Mouse (Mus musculus) neural tube, embryonic 14.5 days (tissue): ENCODE data around the gene Lipn. TPM values are rescaled to one million over a fixed set of nuclear protein-coding genes. Genes with fewer than 3 reads are reported as not detected.

Experiments used
- ATAC-seq: fragments of 200-750 bp; cut with Nextera tagmentation; 2 replicates; pipeline ENCODE4 v1.8.0; 2017; ENCODE audit warnings: low read depth, mild to moderate bottlenecking, moderate TSS enrichment, moderate library complexity
- H3K27ac ChIP-seq: fragments of 300-500 bp; sonication (generic); 2 replicates; pipeline ENCODE4 v1.5.1; 2014; ENCODE audit warnings: low read depth, mild to moderate bottlenecking, control low read depth, low read length, moderate library complexity, mixed read lengths
- H3K27me3 ChIP-seq: fragments of 300-500 bp; sonication (generic); 2 replicates; pipeline ENCODE4 v1.6.1; 2014; ENCODE audit warnings: low read length; ENCODE audit not compliant: control insufficient read depth, insufficient read depth
- H3K36me3 ChIP-seq: fragments of 300-500 bp; sonication (generic); 2 replicates; pipeline ENCODE4 v1.6.1; 2014; ENCODE audit warnings: low read length, mixed read lengths; ENCODE audit not compliant: control insufficient read depth, insufficient read depth
- H3K4me1 ChIP-seq: fragments of 300-500 bp; sonication (generic); 2 replicates; pipeline ENCODE4 v1.6.1; 2014; ENCODE audit warnings: low read length; ENCODE audit not compliant: control insufficient read depth, insufficient read depth
- H3K4me2 ChIP-seq: fragments of 300-500 bp; sonication (generic); 2 replicates; pipeline ENCODE4 v1.6.1; 2014; ENCODE audit warnings: mild to moderate bottlenecking, low read depth, low read length, control low read depth
- H3K4me3 ChIP-seq: fragments of 300-500 bp; sonication (generic); 2 replicates; pipeline ENCODE4 v1.5.1; 2014; ENCODE audit warnings: low read depth, low read length, control low read depth, mixed read lengths
- H3K9ac ChIP-seq: fragments of 300-500 bp; sonication (generic); replicated peaks from 2 replicates; pipeline ENCODE4 v1.6.1; 2014; ENCODE audit warnings: low read depth, mild to moderate bottlenecking, control low read depth, low read length, mixed read lengths
- H3K9me3 ChIP-seq: fragments of 300-500 bp; sonication (generic); 2 replicates; pipeline ENCODE4 v1.6.1; 2016; ENCODE audit warnings: low read length; ENCODE audit not compliant: control insufficient read depth
- WGBS: fragments of 180-500 bp; shearing (Covaris S2); extraction: QIAGEN DNeasy Blood & Tissue Kit; methylation state at CpG from one replicate; pipeline ENCODE4 v1.1.7; 2014; 5-methylcytosine and 5-hydroxymethylcytosine counted together
- microRNA-seq: library from miRNA; unstranded; fragments of <30 nt; microRNA quantifications from one replicate; pipeline ENCODE4, GENCODE M21; 2016
- polyA plus RNA-seq: library from polyadenylated mRNA; unstranded; fragments of >200 nt; fragmentation: Nextera tagmentation; extraction: Ambion mirVana; gene quantifications from 2 replicates; pipeline ENCODE4 v1.2.1, GENCODE M21; 2014

Gene Lipn
- polyA plus RNA-seq, 1 experiment from 2014 or later: not detected

- Histone ChIP-seq H3K4me1 (no peaks in the 10 kb centered on the region), H3K36me3 (no peaks in the 10 kb centered on the region), H3K9ac (no peak overlapping the region), H3K9me3 (no peaks in the 10 kb centered on the region), H3K27ac (no peak overlapping the region), H3K4me2 (no peak overlapping the region), H3K4me3 (no peak overlapping the region), H3K27me3 (no peaks in the 10 kb centered on the region)
- WGBS: 90% methylated on average over 4 of the region's 4 CpGs
- ATAC-seq: no peak
These were observed 52.5 kb downstream of the Lipn start for GRCm38 (mm10) chr19:34119653-34120052.

GRCm38 (mm10) chr19:34120107-34120731, 53.1 kb downstream of the Lipn start:
- H3K4me1 ChIP-seq: no peaks in the 10 kb centered on the region
- H3K27me3 ChIP-seq: no peaks in the 10 kb centered on the region
- WGBS: 79% methylated on average over 3 of the region's 3 CpGs
- H3K4me2 ChIP-seq: no peak overlapping the region
- no peak overlapping the region for H3K4me3 ChIP-seq
- no peaks in the 10 kb centered on the region for H3K9me3 ChIP-seq
- no peak overlapping the region for H3K9ac ChIP-seq
- no peaks in the 10 kb centered on the region for H3K36me3 ChIP-seq
- no peak overlapping the region for H3K27ac ChIP-seq
- ATAC-seq: no peak

Small RNAs within 50 kb of the gene (microRNA-seq; reads per million reads assigned to microRNA genes)
- not detected for gene Gm23334

Other genes with a start within 250 kb of the Lipn start
- not detected in 2 replicates for gene Lipf, start 106.2 kb upstream of the Lipn start, polyA plus RNA-seq
- gene Lipk, start 59.1 kb upstream of the Lipn start, polyA plus RNA-seq: not detected in 2 replicates
- gene Lipm, start 33.6 kb downstream of the Lipn start, polyA plus RNA-seq: not detected in 2 replicates
- gene Ankrd22, start 98.7 kb downstream of the Lipn start, polyA plus RNA-seq: not detected in 2 replicates
- 20.7 and 25.7 TPM in 2 replicates for gene Stambpl1, start 124.9 kb downstream of the Lipn start, polyA plus RNA-seq
- 2.7 and 9.8 TPM in 2 replicates for gene Acta2, start 188.2 kb downstream of the Lipn start, polyA plus RNA-seq
- gene Fas, start 223.3 kb downstream of the Lipn start, polyA plus RNA-seq: 1.1 and 1.4 TPM in 2 replicates